Mouse (Mus musculus): Measurements from ENCODE around the gene Zbed4. TPM values are rescaled to one million over a fixed set of nuclear protein-coding genes. Genes with fewer than 3 reads are reported as not detected.

Zbed4 gene
- polyA plus RNA-seq, 1 experiment: 11.3 TPM

- TF ChIP-seq CTCF (IDR thresholded peaks at IDR 0.05; ENCODE audit: borderline replicate concordance, insufficient read depth, low read length) (no peak), POLR2A (IDR thresholded peaks at IDR 0.05; ENCODE audit: low read depth, low read length) (no peak)
- H3K4me1 ChIP-seq (ENCODE audit: control insufficient read depth, insufficient read depth, low read length): no peaks in the 10 kb centered on the region
- no peak overlapping the region for H3K4me3 ChIP-seq (ENCODE audit: insufficient read depth, low read length)
- H3K27ac ChIP-seq (ENCODE audit: insufficient read depth, low read length): no peak overlapping the region
Measured at GRCm38 (mm10) chr15:88832536-88832935, 81.1 kb downstream of the Zbed4 start.

Other genes with a start within 250 kb of the Zbed4 start
- gene Zdhhc25, start 151.4 kb upstream of the Zbed4 start, polyA plus RNA-seq (2011; ENCODE audit: insufficient read length, low read depth, missing spikeins): not detected in 2 replicates
- 30.4 and 34.7 TPM in 2 replicates for gene Brd1, start 17.4 kb upstream of the Zbed4 start, polyA plus RNA-seq (2011; ENCODE audit: insufficient read length, low read depth, missing spikeins)
- gene Alg12, start 67.7 kb downstream of the Zbed4 start, polyA plus RNA-seq (2011; ENCODE audit: insufficient read length, low read depth, missing spikeins): 9.1 and 13.0 TPM in 2 replicates
- 29.6 and 34.6 TPM in 2 replicates for gene Creld2, start 68.0 kb downstream of the Zbed4 start, polyA plus RNA-seq (2011; ENCODE audit: insufficient read length, low read depth, missing spikeins)
- gene Pim3, start 110.5 kb downstream of the Zbed4 start, polyA plus RNA-seq (2011; ENCODE audit: insufficient read length, low read depth, missing spikeins): 9.6 and 11.6 TPM in 2 replicates
- not detected in 2 replicates for gene Ttll8, start 202.8 kb downstream of the Zbed4 start, polyA plus RNA-seq (2011; ENCODE audit: insufficient read length, low read depth, missing spikeins)
- 0.79 TPM in 1 of 2 replicates, not detected in the other for gene Mlc1, start 227.3 kb downstream of the Zbed4 start, polyA plus RNA-seq (2011; ENCODE audit: insufficient read length, low read depth, missing spikeins)
- gene Mov10l1, start 231.2 kb downstream of the Zbed4 start, polyA plus RNA-seq (2011; ENCODE audit: insufficient read length, low read depth, missing spikeins): not detected in 2 replicates